Mouse (Mus musculus): ENCODE measurements around the gene E2f3. TPM values are rescaled to one million over a fixed set of nuclear protein-coding genes. Genes with fewer than 3 reads are reported as not detected.

Gene E2f3
- polyA plus RNA-seq, 1 experiment from 2014 or later = 11.5 TPM

DNA sequence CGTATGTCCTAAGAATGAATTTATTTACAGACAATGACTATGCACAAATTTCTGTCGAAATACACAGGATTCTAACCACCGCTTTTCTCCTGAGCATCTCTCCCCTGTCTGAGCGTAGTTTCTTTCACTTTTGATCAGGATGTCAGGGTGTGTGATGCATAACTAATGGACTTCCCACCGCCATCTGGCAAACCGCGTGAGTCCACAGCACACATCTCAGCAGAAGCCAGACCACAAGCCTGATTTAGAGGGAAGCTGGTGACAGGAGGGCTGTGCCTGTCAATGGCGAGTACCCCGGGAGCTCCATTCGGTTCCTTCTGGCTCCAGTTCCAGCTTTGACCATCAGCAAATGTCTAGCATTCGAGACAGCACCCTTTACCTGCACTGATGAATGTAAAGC is 17.3 kb upstream of the E2f3 start:
- H3K4me3 ChIP-seq = no peak overlapping the region
- H3K36me3 ChIP-seq (ENCODE audit: poor library complexity, severe bottlenecking) = no peaks in the 10 kb centered on the region
- H3K4me1 ChIP-seq = no peaks in the 10 kb centered on the region
- no peaks in the 10 kb centered on the region for H3K27me3 ChIP-seq
- WGBS = 78% methylated on average over 11 of the region's 11 CpGs
- no peak overlapping the region for H3K27ac ChIP-seq
- H3K4me2 ChIP-seq = no peak overlapping the region
- H3K9me3 ChIP-seq (replicated peaks) = no peaks in the 10 kb centered on the region
- no peak overlapping the region for H3K9ac ChIP-seq
- ATAC-seq = no peak

DNA sequence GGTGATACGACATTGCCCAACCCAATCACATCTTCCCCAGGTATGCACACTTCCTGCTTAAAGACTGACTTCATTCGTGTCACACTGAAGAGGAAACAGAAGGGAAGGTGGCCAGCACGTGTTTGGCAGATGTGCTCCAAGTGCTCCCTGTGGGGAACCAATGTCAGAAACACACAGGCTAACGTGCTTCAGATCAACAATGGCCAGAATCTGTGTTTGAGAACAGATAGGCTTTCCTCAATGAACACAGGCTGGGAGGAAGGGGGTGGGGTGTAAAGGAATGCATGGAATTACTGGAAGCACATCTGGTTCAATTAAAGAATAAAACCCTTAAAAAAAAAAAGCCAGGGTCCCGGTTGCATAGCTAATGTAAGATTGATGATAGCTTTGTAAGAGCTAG is 15.2 kb upstream of the E2f3 start:
- no peak overlapping the region for H3K4me2 ChIP-seq
- no peaks in the 10 kb centered on the region for H3K36me3 ChIP-seq (ENCODE audit: poor library complexity, severe bottlenecking)
- 65% methylated on average over 5 of the region's 5 CpGs for WGBS
- H3K27ac ChIP-seq = no peak overlapping the region
- no peaks in the 10 kb centered on the region for H3K4me1 ChIP-seq
- H3K9ac ChIP-seq = no peak overlapping the region
- no peaks in the 10 kb centered on the region for H3K27me3 ChIP-seq
- no peaks in the 10 kb centered on the region for H3K9me3 ChIP-seq (replicated peaks)
- ATAC-seq = no peak
- no peak overlapping the region for H3K4me3 ChIP-seq

DNA sequence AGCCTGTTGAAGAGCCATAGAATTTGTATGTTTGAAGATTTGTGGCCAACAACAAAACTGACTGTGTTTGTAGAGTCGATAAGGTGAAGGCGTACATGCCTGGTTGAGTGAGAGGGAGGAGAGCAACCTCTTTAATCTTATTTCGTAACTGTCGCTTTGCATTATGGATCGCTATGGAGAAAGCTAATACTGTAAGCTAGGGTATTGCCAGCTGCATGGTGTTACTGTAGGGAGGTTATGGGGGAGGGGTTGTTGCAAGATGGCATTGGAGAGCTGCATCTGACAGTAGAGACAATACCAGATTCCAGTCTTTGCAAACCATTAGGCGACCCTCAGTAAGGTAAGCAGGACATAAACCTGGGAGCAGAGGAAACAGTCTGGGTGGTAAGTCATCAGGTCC is 2.1 kb upstream of the E2f3 start:
- H3K9ac ChIP-seq = no peak overlapping the region
- no peak overlapping the region for H3K4me2 ChIP-seq
- no peak for ATAC-seq
- H3K27ac ChIP-seq = no peak overlapping the region
- 93% methylated on average over 6 of the region's 6 CpGs for WGBS
- H3K9me3 ChIP-seq (replicated peaks) = no peaks in the 10 kb centered on the region
- peaks cover 13% of the 10 kb centered on the region for H3K4me1 ChIP-seq
- no peak overlapping the region for H3K4me3 ChIP-seq
- no peaks in the 10 kb centered on the region for H3K36me3 ChIP-seq (ENCODE audit: poor library complexity, severe bottlenecking)
- H3K27me3 ChIP-seq = no peaks in the 10 kb centered on the region

DNA sequence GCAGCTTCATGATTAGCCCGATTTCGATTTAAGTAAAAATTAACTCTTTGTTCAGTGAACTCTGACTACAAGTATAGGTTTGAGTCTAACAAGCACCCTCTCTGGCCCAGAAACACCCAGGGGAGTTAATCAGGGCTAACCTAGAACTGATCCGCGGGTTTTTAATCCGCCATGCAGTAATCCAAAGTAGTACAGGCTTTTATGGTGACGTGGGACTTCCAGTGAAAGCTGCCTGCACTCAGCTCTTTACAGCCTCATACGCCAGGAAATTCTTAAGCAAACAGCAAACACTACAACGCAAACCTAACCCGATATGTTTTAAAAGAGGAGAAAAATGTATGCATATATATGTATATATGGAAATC is 875 bp upstream of the E2f3 start:
- Histone ChIP-seq H3K36me3 (ENCODE audit: poor library complexity, severe bottlenecking) (no peaks in the 10 kb centered on the region), H3K4me1 (peaks cover 23% of the 10 kb centered on the region), H3K27ac (no peak overlapping the region), H3K4me3 (peak overlapping the region; percentile 94), H3K4me2 (peak overlapping the region; percentile 94), H3K9ac (peak overlapping the region; percentile 47; the same call in 1 of the 2 replicates), H3K27me3 (no peaks in the 10 kb centered on the region), H3K9me3 (replicated peaks) (no peaks in the 10 kb centered on the region)
- no peak for ATAC-seq
- 15% methylated on average over 9 of the region's 9 CpGs for WGBS

DNA sequence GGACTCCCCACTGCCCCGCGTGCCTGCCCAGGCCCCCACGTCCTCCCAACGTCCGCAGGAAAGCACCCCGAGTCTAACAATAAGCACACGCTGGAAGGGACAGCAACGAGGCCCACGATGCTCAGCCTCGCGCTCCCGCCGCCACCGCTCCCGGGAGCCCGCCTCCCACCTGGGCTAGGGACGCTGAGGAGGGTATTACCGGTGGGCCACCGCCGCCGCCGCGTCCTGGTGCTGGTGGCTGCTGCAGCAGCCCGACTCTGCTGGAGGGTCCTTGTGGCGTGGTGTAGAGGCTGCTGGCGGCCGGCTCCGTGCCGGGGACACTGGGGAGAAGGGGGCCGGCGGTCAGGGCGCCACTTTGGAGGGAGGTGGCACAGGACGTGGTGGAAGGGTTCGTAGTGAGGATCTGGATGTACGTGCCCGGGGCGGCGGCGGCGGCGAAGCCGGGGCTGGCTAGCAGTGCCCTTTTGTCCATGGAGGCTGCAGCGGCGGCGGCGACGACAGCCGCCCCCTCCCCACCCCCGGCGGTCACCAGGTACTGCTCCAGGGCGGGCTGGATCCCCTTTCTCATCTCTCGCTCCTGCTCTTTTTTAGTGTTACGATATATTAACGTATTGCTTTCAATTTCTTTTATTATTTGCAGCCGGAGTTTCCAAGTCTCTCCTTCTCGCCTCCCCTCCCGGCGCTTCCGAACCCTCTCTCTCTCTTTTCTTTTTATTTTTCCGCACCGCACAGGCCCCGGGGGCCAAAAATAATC is 585 bp downstream of the E2f3 start:
- H3K27me3 ChIP-seq = no peaks in the 10 kb centered on the region
- peak overlapping the region; percentile 94 for H3K4me2 ChIP-seq
- no peaks in the 10 kb centered on the region for H3K9me3 ChIP-seq (replicated peaks)
- H3K36me3 ChIP-seq (ENCODE audit: poor library complexity, severe bottlenecking) = 0 out of 2 replicates have a peak, but pooled peaks cover 1% of the 10 kb centered on the region
- peak overlapping the region; percentile 93 for H3K9ac ChIP-seq
- no peak for ATAC-seq
- under 1% methylated on average over 56 of the region's 62 CpGs for WGBS
- H3K4me1 ChIP-seq = peaks cover 28% of the 10 kb centered on the region
- H3K4me3 ChIP-seq = peak overlapping the region; percentile 94
- peak overlapping the region; percentile 93 for H3K27ac ChIP-seq

DNA sequence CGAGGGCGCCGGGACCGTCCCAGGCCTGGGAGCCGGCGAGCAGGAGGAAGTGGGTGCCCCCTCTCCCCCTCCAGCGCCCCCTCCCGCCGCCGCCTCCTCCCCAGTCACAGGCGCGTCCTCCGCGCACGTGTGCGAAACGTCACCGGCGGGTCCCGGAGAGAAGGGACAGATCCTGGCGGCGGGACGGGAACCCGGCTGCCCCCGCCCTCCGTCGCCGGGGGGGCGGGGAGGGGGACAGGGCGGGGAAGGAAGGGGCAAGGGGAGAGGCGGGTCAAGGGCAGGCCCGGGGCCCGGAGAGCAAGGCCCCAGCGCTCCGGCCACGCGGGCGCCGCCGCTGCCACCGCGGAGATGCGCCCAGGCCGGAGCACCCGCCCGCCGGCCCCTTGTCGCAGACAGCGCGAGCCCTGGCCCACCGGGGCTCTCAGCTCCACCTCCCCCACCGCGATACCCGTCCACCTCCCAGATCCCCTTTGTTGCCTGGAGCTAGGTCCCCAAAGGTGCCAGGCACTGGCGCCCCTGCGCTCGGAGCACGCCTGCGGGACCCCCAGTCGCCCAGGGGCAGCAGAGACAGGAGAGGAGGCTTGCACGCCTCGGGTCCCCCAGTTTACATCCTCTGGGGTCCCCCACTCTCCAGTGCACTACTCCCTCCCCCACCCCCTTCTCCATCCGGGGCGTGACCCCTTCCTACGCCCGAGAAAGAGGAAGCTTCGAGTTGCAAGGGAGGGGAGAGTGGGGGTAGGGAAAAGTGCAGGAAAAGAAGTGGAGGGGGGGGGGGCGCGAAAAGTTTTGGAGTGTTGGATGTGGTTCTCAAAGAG is 1.4 kb downstream of the E2f3 start:
- Histone ChIP-seq H3K9me3 (replicated peaks) (no peaks in the 10 kb centered on the region), H3K4me2 (peak overlapping the region; percentile 94), H3K4me1 (peaks cover 28% of the 10 kb centered on the region), H3K4me3 (peak overlapping the region; percentile 94), H3K27ac (peak overlapping the region; percentile 93), H3K9ac (peak overlapping the region; percentile 93), H3K27me3 (no peaks in the 10 kb centered on the region), H3K36me3 (ENCODE audit: poor library complexity, severe bottlenecking) (peaks cover 8% of the 10 kb centered on the region; the same call in 1 of the 2 replicates)
- 1% methylated on average over 14 of the region's 69 CpGs for WGBS
- peak; percentile 33 for ATAC-seq

DNA sequence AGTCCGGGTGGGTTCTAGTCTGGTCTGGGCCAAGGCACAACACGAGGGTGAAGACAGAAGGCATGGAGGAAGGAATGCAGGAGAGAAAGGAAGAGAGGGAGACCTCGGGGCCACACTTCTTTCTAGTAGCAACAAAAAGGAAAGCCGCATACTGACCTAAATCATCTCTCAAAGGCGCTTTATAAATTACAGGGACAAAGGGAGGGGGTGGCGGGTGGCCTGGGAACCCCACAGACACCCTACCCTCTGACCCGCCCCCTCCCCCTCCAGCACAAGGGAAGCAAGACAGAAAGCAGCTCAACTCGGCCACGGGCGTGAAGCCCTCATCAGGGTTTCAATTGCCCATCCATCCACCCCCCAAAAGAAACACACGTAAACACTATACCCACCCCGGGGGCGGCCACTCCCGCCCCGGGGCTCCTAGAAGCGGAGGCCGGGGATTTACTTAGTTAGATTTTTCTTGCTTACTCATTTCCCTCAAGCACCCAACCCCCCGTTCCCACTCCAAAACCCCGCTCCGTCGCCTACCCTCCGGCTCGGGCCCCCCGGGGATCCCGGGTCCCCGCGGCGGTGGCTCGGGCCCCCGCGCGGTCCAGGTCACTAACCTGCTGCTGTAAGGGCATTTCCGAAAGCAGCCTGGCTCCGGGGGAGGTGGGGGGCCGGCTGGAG is 2.2 kb downstream of the E2f3 start:
- Histone ChIP-seq H3K36me3 (ENCODE audit: poor library complexity, severe bottlenecking) (peaks cover 17% of the 10 kb centered on the region; the same call in 1 of the 2 replicates), H3K9ac (peak overlapping the region; percentile 93), H3K4me1 (peaks cover 28% of the 10 kb centered on the region), H3K4me2 (peak overlapping the region; percentile 94), H3K27ac (peak overlapping the region; percentile 93), H3K9me3 (replicated peaks) (no peaks in the 10 kb centered on the region), H3K4me3 (peak overlapping the region; percentile 94), H3K27me3 (no peaks in the 10 kb centered on the region)
- ATAC-seq = no peak
- WGBS = 2% methylated on average over 31 of the region's 35 CpGs

DNA sequence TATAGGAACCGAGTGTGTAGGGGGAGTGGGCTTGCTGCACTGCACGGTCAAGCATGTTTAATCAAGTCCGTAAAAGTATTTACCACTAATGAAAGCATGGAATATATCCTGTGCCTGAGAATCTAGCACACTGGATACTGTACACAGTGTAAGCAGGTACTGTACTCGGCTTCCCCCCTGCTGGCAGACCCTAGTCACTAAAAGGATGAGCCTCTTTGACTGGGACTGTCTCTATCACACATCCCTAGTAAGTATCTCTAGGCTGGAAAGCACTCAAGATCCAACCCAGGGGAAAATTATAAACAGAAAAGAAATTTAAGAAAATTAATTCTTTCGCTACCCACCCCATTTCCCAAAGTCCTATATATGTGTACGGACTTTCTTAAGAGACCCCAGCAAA is 2.8 kb downstream of the E2f3 start:
- ATAC-seq = no peak
- H3K4me3 ChIP-seq = peak overlapping the region; percentile 94
- 25% methylated on average over 6 of the region's 6 CpGs for WGBS

DNA sequence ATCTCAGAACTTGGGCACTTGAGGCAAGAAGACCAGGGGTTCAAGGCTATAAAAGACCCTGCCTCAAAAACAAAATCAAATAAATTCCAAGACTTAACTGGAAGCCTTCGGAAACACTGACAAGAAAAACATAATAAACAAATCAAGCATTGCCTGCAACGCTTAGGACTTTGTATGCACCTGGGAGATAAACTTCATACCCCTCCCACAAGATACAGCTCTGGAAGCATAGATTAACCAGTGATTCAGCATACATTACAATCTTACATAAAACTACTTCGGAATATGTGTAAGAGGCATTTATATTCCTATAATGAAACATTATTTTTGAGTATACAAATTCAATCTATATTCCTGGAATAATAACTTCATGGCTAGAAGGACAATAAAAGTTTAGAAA is 3.5 kb downstream of the E2f3 start:
- WGBS = 77% methylated on average over 3 of the region's 3 CpGs
- H3K4me3 ChIP-seq = no peak overlapping the region

More for the DNA sequence above, 2.8 kb downstream of the E2f3 start:
- Histone ChIP-seq H3K9ac (peak overlapping the region; percentile 93), H3K27me3 (no peaks in the 10 kb centered on the region), H3K36me3 (ENCODE audit: poor library complexity, severe bottlenecking) (peaks cover 22% of the 10 kb centered on the region; the same call in 1 of the 2 replicates), H3K27ac (peak overlapping the region; percentile 93; the same call in 1 of the 2 replicates), H3K4me1 (peaks cover 28% of the 10 kb centered on the region), H3K4me2 (peak overlapping the region; percentile 94), H3K9me3 (replicated peaks) (no peaks in the 10 kb centered on the region)

DNA sequence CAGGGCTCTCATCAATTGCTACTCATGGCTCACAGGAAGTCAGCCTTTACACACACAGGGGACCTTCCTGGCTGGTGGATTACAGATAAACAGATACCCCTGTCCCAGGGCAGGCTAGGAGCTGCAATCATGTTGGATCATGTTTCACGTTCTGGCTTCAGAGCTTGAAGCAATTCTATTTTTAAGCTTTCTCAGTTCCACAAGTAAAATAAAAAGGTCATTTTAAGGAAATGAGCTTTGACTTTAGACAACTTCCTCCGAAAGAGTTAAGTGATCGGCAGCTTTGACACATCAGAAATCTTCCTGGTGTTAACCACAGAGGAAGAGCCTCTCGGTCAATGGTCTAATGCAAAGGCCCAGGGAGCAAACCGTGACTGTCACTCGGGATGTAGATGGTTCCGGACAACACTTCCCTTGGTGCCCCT is 6.7 kb downstream of the E2f3 start:
- Histone ChIP-seq H3K27me3 (no peaks in the 10 kb centered on the region), H3K4me1 (peaks cover 20% of the 10 kb centered on the region), H3K4me3 (no peak overlapping the region), H3K9ac (no peak overlapping the region), H3K36me3 (ENCODE audit: poor library complexity, severe bottlenecking) (peaks cover 30% of the 10 kb centered on the region), H3K27ac (no peak overlapping the region), H3K9me3 (replicated peaks) (no peaks in the 10 kb centered on the region), H3K4me2 (no peak overlapping the region)
- 91% methylated on average over 7 of the region's 7 CpGs for WGBS
- ATAC-seq = no peak

More for the DNA sequence above, 3.5 kb downstream of the E2f3 start:
- H3K27me3 ChIP-seq = no peaks in the 10 kb centered on the region
- H3K36me3 ChIP-seq (ENCODE audit: poor library complexity, severe bottlenecking) = peaks cover 23% of the 10 kb centered on the region
- no peak overlapping the region for H3K27ac ChIP-seq
- H3K9me3 ChIP-seq (replicated peaks) = no peaks in the 10 kb centered on the region
- no peak for ATAC-seq
- no peak overlapping the region for H3K9ac ChIP-seq
- peak overlapping the region; percentile 27 for H3K4me2 ChIP-seq
- H3K4me1 ChIP-seq = peaks cover 28% of the 10 kb centered on the region

DNA sequence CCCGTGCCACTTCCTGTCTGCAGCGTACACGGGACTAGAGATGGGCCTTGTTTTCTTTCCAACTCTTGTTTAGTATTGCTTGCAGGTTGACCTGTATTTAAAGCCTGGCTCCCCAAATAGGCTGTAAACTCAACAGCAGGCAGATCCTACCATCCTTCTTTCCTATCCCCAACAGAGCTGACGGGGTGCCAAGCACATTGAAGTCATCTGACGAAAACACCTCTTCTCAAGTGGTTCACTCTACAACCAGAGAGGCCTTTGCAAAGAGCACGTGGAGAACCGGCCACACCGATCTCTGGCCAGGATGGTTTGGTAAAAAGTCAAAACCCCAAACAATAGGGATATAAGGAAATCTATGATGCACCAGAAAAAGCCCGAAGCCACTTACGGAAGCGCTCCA is 8.5 kb downstream of the E2f3 start:
- Histone ChIP-seq H3K27ac (no peak overlapping the region), H3K27me3 (no peaks in the 10 kb centered on the region), H3K4me1 (peaks cover 12% of the 10 kb centered on the region), H3K4me2 (no peak overlapping the region), H3K4me3 (no peak overlapping the region), H3K36me3 (ENCODE audit: poor library complexity, severe bottlenecking) (peaks cover 30% of the 10 kb centered on the region), H3K9me3 (replicated peaks) (no peaks in the 10 kb centered on the region), H3K9ac (no peak overlapping the region)
- ATAC-seq = no peak
- WGBS = 94% methylated on average over 11 of the region's 11 CpGs

DNA sequence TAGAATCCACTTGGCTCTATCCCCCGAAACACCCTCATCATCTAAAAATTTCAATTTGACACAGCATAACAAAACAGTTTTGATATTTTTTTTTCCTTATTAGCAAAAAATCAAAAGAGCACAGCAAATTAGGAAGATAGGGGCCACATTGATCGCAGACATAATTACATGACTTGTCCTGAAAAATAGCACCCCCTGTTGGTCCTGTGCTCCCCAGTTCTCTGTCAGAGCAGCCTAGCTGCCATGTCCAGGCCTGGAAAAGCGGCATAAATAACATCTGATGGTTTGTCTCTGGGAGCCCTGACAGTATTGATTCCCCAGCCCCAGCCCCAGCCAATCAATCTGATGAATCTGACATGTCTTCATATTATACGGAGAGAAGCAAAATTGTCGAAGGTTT is 11.8 kb downstream of the E2f3 start:
- Histone ChIP-seq H3K27me3 (no peaks in the 10 kb centered on the region), H3K9me3 (replicated peaks) (no peaks in the 10 kb centered on the region), H3K27ac (no peak overlapping the region), H3K4me2 (no peak overlapping the region), H3K4me1 (no peaks in the 10 kb centered on the region), H3K4me3 (no peak overlapping the region), H3K9ac (no peak overlapping the region), H3K36me3 (ENCODE audit: poor library complexity, severe bottlenecking) (peaks cover 17% of the 10 kb centered on the region)
- 94% methylated on average over 5 of the region's 5 CpGs for WGBS
- ATAC-seq = no peak

Measured in forebrain, embryonic 13.5 days (tissue).